Mouse (Mus musculus) lung, postnatal 0 days (tissue): ENCODE measurements around the gene Wfikkn1.

ENCODE experiments used
- CTCF ChIP-seq: IDR thresholded peaks from 2 replicates; pipeline ENCODE4 v1.5.1; 2016; ENCODE audit warnings: antibody characterized with exemption, mild to moderate bottlenecking
- EP300 ChIP-seq: IDR thresholded peaks from 2 replicates; pipeline ENCODE4 v1.6.1; 2016; ENCODE audit warnings: antibody characterized with exemption, mild to moderate bottlenecking, control low read depth

DNA sequence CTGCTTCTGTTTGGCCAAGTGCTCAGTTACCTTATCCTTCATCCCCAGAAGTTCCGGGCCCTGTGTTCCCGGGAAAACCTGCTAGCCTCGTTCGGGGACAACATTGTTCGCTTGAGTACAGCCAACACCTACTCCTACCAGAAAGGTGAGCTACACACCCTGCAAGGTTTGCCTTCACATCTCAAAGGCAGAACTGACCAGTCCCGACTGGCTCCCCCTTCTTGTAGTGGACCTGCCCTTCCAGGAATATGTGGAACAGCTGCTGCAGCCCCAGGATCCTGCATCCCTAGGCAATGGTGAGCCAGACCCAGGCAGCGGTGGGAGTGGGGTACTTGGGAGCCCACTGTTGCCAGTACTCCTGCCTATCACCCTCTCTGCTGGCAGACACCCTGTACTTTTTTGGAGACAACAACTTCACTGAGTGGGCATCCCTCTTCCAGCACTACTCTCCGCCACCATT, 51.1 kb downstream of the Wfikkn1 start:
- TF ChIP-seq CTCF = no peak
- TF ChIP-seq EP300 = no peak
